Mouse (Mus musculus) MEL (cell line): Measurements from ENCODE around the gene Lrrfip1.

Source experiments
- E2F4 ChIP-seq: IDR thresholded peaks from 2 replicates; pipeline ENCODE4 v1.6.1; 2011; ENCODE audit warnings: low read depth, low read length, improper control_type of control experiment, borderline replicate concordance
- NELFE ChIP-seq: IDR thresholded peaks from 2 replicates; pipeline ENCODE4 v1.6.1; 2011; ENCODE audit warnings: low read depth, low read length, improper control_type of control experiment

DNA sequence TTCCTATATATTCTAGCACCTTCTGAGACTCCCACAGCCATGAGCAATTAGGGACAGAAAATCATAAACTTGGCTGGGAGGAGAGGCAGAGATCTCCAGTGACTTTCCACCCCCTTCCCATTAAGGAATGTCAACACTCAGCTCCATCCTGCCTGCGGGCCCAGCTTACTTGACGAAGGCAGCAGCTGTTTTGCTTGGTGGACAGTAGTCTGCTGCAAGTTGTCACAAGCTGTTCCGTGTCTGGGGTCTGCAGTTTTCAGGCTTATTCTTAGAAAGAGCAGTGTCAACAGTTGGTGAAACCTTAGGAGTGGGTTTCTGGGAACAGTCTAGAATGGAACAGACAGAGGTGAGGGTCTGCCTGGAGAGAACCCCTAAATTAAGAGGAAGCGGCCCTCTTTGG is 62.6 kb downstream of the Lrrfip1 start:
- TF ChIP-seq E2F4: no peak
- no peak for TF ChIP-seq NELFE
